Mouse (Mus musculus) heart, embryonic 16.5 days (tissue): Measurements from ENCODE around the gene Chsy1. TPM values are rescaled to one million over a fixed set of nuclear protein-coding genes. Genes with fewer than 3 reads are reported as not detected.
A peak's percentile ranks its signal among the peaks of the same experiment; 100 is the strongest.

Experiments
- ATAC-seq: fragments of 200-750 bp; cut with Nextera tagmentation; replicated peaks from 2 replicates; pipeline ENCODE4 v1.8.0; 2017; ENCODE audit warnings: moderate number of reproducible peaks; ENCODE audit not compliant: insufficient read depth, low FRiP score; ENCODE audit errors: extremely low read depth
- H3K27ac ChIP-seq: fragments of 300-500 bp; sonication (generic); 2 replicates; pipeline ENCODE4 v1.5.1; 2014; ENCODE audit warnings: mild to moderate bottlenecking, low read length, control low read depth, moderate library complexity
- H3K27me3 ChIP-seq: fragments of 300-500 bp; sonication (generic); 2 replicates; pipeline ENCODE4 v1.6.1; 2014; ENCODE audit warnings: low read length, mixed read lengths; ENCODE audit not compliant: control insufficient read depth, insufficient read depth
- H3K36me3 ChIP-seq: fragments of 300-500 bp; sonication (generic); 2 replicates; pipeline ENCODE4 v1.6.1; 2014; ENCODE audit not compliant: control insufficient read depth, insufficient read depth
- H3K4me1 ChIP-seq: fragments of 300-500 bp; sonication (generic); 2 replicates; pipeline ENCODE4 v1.6.1; 2014; ENCODE audit warnings: low read length, mixed read lengths; ENCODE audit not compliant: control insufficient read depth, insufficient read depth
- H3K4me2 ChIP-seq: fragments of 300-500 bp; sonication (generic); 2 replicates; pipeline ENCODE4 v1.6.1; 2014; ENCODE audit warnings: low read depth, mild to moderate bottlenecking, control low read depth, low read length
- H3K4me3 ChIP-seq: fragments of 300-500 bp; sonication (generic); 2 replicates; pipeline ENCODE4 v1.5.1; 2014; ENCODE audit warnings: mild to moderate bottlenecking, control low read depth, low read length
- H3K9ac ChIP-seq: fragments of 300-500 bp; sonication (generic); 2 replicates; pipeline ENCODE4 v1.6.1; 2014; ENCODE audit warnings: low read length, control low read depth
- H3K9me3 ChIP-seq: fragments of 300-500 bp; sonication (generic); replicated peaks from 2 replicates; pipeline ENCODE4 v1.6.1; 2016; ENCODE audit warnings: low read length; ENCODE audit not compliant: control insufficient read depth
- WGBS: fragments of 180-500 bp; shearing (Covaris S2); extraction: QIAGEN DNeasy Blood & Tissue Kit; methylation state at CpG from one replicate; pipeline ENCODE4 v1.1.7; 2014; 5-methylcytosine and 5-hydroxymethylcytosine counted together
- polyA plus RNA-seq: library from polyadenylated mRNA; unstranded; fragments of >200 nt; fragmentation: Nextera tagmentation; extraction: Ambion mirVana; gene quantifications from 2 replicates; pipeline ENCODE4 v1.2.1, GENCODE M21; 2015

Chsy1 gene
- polyA plus RNA-seq, 1 experiment from 2014 or later = 10.8 TPM

GRCm38 (mm10) chr7:66140923-66141570 lies 31.7 kb downstream of the Chsy1 start:
- 66% methylated on average over 4 of the region's 4 CpGs for WGBS
- no peak for ATAC-seq
- no peaks in the 10 kb centered on the region for H3K27me3 ChIP-seq
- no peaks in the 10 kb centered on the region for H3K9me3 ChIP-seq
- no peak overlapping the region for H3K27ac ChIP-seq
- peaks cover 22% of the 10 kb centered on the region for H3K4me1 ChIP-seq
- no peak overlapping the region for H3K4me3 ChIP-seq
- H3K4me2 ChIP-seq = no peak overlapping the region
- H3K36me3 ChIP-seq = no peaks in the 10 kb centered on the region
- H3K9ac ChIP-seq = no peak overlapping the region

- H3K9ac ChIP-seq = no peak overlapping the region
- no peaks in the 10 kb centered on the region for H3K36me3 ChIP-seq
- H3K4me3 ChIP-seq = no peak overlapping the region
- H3K4me1 ChIP-seq = peaks cover 18% of the 10 kb centered on the region
- no peak overlapping the region for H3K27ac ChIP-seq
- WGBS = 86% methylated on average over 7 of the region's 7 CpGs
- H3K9me3 ChIP-seq = no peaks in the 10 kb centered on the region
- H3K27me3 ChIP-seq = no peaks in the 10 kb centered on the region
- H3K4me2 ChIP-seq = no peak overlapping the region
- no peak for ATAC-seq
These were observed 33.2 kb downstream of the Chsy1 start for GRCm38 (mm10) chr7:66142514-66142913.

DNA sequence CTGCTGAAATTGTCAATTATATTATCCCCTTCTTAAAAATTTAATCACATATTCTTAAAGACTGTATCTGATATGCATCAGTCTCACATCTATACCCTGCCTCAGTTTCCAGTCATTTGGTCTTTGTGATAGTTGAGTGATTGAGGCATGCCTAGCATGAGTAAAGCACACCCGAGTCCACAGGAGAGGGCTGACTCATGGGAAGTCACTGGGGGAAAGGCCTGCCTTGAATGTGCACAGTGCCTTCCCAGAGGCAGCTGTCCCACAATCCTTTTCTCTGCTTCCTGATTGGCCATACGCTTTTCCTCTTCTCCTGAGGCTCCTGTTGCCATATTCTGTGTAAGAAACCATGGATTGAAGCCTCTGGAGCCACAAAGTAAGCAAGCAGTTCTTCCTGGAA lies 35.2 kb downstream of the Chsy1 start:
- Histone ChIP-seq H3K4me2 (no peak overlapping the region), H3K4me3 (no peak overlapping the region), H3K9me3 (no peaks in the 10 kb centered on the region), H3K9ac (no peak overlapping the region), H3K27me3 (no peaks in the 10 kb centered on the region), H3K4me1 (peaks cover 18% of the 10 kb centered on the region), H3K27ac (no peak overlapping the region), H3K36me3 (no peaks in the 10 kb centered on the region)
- ATAC-seq = no peak
- 80% methylated on average over 2 of the region's 2 CpGs for WGBS

- Histone ChIP-seq H3K4me2 (no peak overlapping the region), H3K27me3 (no peaks in the 10 kb centered on the region), H3K9me3 (no peaks in the 10 kb centered on the region), H3K4me1 (peaks cover 18% of the 10 kb centered on the region), H3K9ac (no peak overlapping the region), H3K27ac (no peak overlapping the region), H3K36me3 (no peaks in the 10 kb centered on the region), H3K4me3 (no peak overlapping the region)
- ATAC-seq = no peak
- WGBS = 89% methylated on average over 1 of the region's 1 CpGs
These were observed 37.8 kb downstream of the Chsy1 start for GRCm38 (mm10) chr7:66147156-66147555.

- Histone ChIP-seq H3K27me3 (no peaks in the 10 kb centered on the region), H3K9ac (no peak overlapping the region), H3K27ac (no peak overlapping the region), H3K4me3 (no peak overlapping the region), H3K9me3 (no peaks in the 10 kb centered on the region), H3K4me2 (no peak overlapping the region), H3K36me3 (peaks cover 2% of the 10 kb centered on the region; the same call in 1 of the 2 replicates), H3K4me1 (peaks cover 18% of the 10 kb centered on the region)
- WGBS = 96% methylated on average over 3 of the region's 3 CpGs
- ATAC-seq = no peak
These were observed 38.5 kb downstream of the Chsy1 start for GRCm38 (mm10) chr7:66147816-66148215.

GRCm38 (mm10) chr7:66149506-66149905 lies 40.2 kb downstream of the Chsy1 start:
- Histone ChIP-seq H3K27me3 (no peaks in the 10 kb centered on the region), H3K4me3 (no peak overlapping the region), H3K36me3 (peaks cover 2% of the 10 kb centered on the region; the same call in 1 of the 2 replicates), H3K9ac (no peak overlapping the region), H3K4me2 (no peak overlapping the region), H3K9me3 (no peaks in the 10 kb centered on the region), H3K4me1 (peaks cover 27% of the 10 kb centered on the region), H3K27ac (no peak overlapping the region)
- 62% methylated on average over 8 of the region's 8 CpGs for WGBS
- ATAC-seq = no peak

GRCm38 (mm10) chr7:66150411-66150810 lies 41.1 kb downstream of the Chsy1 start:
- Histone ChIP-seq H3K27me3 (no peaks in the 10 kb centered on the region), H3K9ac (no peak overlapping the region), H3K4me2 (no peak overlapping the region), H3K36me3 (peaks cover 2% of the 10 kb centered on the region; the same call in 1 of the 2 replicates), H3K4me3 (no peak overlapping the region), H3K9me3 (no peaks in the 10 kb centered on the region), H3K4me1 (peaks cover 31% of the 10 kb centered on the region), H3K27ac (no peak overlapping the region)
- ATAC-seq = no peak
- 71% methylated on average over 3 of the region's 3 CpGs for WGBS

DNA sequence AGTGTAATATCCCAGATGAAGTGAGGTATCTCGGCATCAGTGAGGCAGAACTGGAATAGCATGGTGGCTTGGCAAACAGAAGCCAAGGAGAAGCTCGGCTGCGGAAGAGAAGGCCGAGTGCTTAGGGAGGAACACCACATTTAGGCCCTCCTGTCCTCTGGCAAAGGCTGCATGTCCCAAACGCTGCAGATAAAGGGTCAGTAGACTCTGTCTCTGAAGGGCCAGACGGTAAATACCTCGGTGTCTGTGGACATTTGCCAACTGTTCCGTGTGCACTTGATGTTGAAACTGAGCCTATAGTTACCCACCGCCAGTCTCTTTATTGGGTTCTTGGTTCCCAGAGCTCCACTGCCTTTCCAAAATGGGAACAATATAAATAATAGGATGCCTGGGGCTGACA lies 48.1 kb downstream of the Chsy1 start:
- Histone ChIP-seq H3K27me3 (no peaks in the 10 kb centered on the region), H3K36me3 (peaks cover 2% of the 10 kb centered on the region; the same call in 1 of the 2 replicates), H3K27ac (peak overlapping the region; percentile 84), H3K4me2 (peak overlapping the region; percentile 41), H3K9ac (0 out of 2 replicates have a peak overlapping the region, but pooled peaks have one; percentile 9), H3K9me3 (no peaks in the 10 kb centered on the region), H3K4me1 (peaks cover 43% of the 10 kb centered on the region), H3K4me3 (no peak overlapping the region)
- ATAC-seq = peak; percentile 61
- 27% methylated on average over 9 of the region's 9 CpGs for WGBS

GRCm38 (mm10) chr7:66157861-66158415 lies 48.6 kb downstream of the Chsy1 start:
- no peak for ATAC-seq
- no peaks in the 10 kb centered on the region for H3K36me3 ChIP-seq

More at GRCm38 (mm10) chr7:66157861-66158415, 48.6 kb downstream of the Chsy1 start:
- WGBS = 74% methylated on average over 4 of the region's 4 CpGs
- no peak overlapping the region; the same call in 1 of the 2 replicates for H3K4me2 ChIP-seq
- peaks cover 43% of the 10 kb centered on the region for H3K4me1 ChIP-seq
- peak overlapping the region; percentile 84 for H3K27ac ChIP-seq
- no peak overlapping the region for H3K9ac ChIP-seq
- H3K4me3 ChIP-seq = no peak overlapping the region
- H3K27me3 ChIP-seq = no peaks in the 10 kb centered on the region
- H3K9me3 ChIP-seq = no peaks in the 10 kb centered on the region
